Mouse (Mus musculus) liver, adult 2 months (tissue): ENCODE results near the gene Tnfrsf21. TPM values are rescaled to one million over a fixed set of nuclear protein-coding genes. Genes with fewer than 3 reads are reported as not detected.

Experiments
- DNase-seq: peaks from one replicate; pipeline ENCODE4 v3.0.0-alpha.2; 2011; ENCODE audit warnings: low read depth, low spot score; ENCODE audit errors: extremely low read depth
- H3K27ac ChIP-seq: fragments of 200-500 bp; replicated peaks from 2 replicates; pipeline ENCODE4 v1.5.1; 2012; ENCODE audit warnings: low read depth, mild to moderate bottlenecking, control low read depth, inconsistent platforms, low read length; ENCODE audit not compliant: insufficient read depth
- H3K27me3 ChIP-seq: fragments of 200-500 bp; 2 replicates; pipeline ENCODE4 v1.6.1; 2012; ENCODE audit warnings: mild to moderate bottlenecking, moderate library complexity, low read length, inconsistent platforms; ENCODE audit not compliant: control insufficient read depth, insufficient read depth
- H3K36me3 ChIP-seq: fragments of 200-500 bp; 2 replicates; pipeline ENCODE4 v1.6.1; 2012; ENCODE audit warnings: low read length, inconsistent platforms; ENCODE audit not compliant: control insufficient read depth, insufficient read depth
- H3K4me1 ChIP-seq: fragments of 200-500 bp; 2 replicates; pipeline ENCODE4 v1.6.1; 2011; ENCODE audit warnings: low read length; ENCODE audit not compliant: control insufficient read depth, insufficient read depth
- H3K4me3 ChIP-seq: fragments of 200-500 bp; 2 replicates; pipeline ENCODE4 v1.5.1; 2011; ENCODE audit warnings: low read depth, mild to moderate bottlenecking, control low read depth, low read length, moderate library complexity; ENCODE audit not compliant: insufficient read depth
- H3K79me2 ChIP-seq: fragments of 200-500 bp; 2 replicates; pipeline ENCODE4 v1.6.1; 2012; ENCODE audit warnings: inconsistent platforms, mild to moderate bottlenecking, low read length, moderate library complexity; ENCODE audit not compliant: control insufficient read depth, insufficient read depth
- H3K9ac ChIP-seq: fragments of 200-500 bp; 2 replicates; pipeline ENCODE4 v1.6.1; 2012; ENCODE audit warnings: low read depth, mild to moderate bottlenecking, control low read depth, inconsistent platforms, low read length
- CTCF ChIP-seq: fragments of 200-500 bp; IDR thresholded peaks from 2 replicates; pipeline ENCODE4 v1.5.1; 2011; ENCODE audit warnings: low read depth, low read length, control low read depth
- POLR2A ChIP-seq: fragments of 200-500 bp; IDR thresholded peaks from 2 replicates; pipeline ENCODE4 v1.6.1; 2011; ENCODE audit warnings: low read length, control low read depth; ENCODE audit not compliant: insufficient read depth; ENCODE audit errors: extremely low read depth
- WGBS: fragments of 180-500 bp; shearing (Covaris S2); methylation state at CpG from one replicate; pipeline ENCODE4 v1.1.7; 2018; 5-methylcytosine and 5-hydroxymethylcytosine counted together
- polyA plus RNA-seq: library from polyadenylated mRNA; depleted of rRNA; stranded (reverse); fragments of >200 nt; gene quantifications from 2 replicates; pipeline ENCODE4 v1.2.3, GENCODE M21; 2012
- total RNA-seq: library from RNA; depleted of rRNA; stranded (reverse); fragments of >200 nt; gene quantifications from 2 replicates; pipeline ENCODE4 v1.2.3, GENCODE M21; 2014

Tnfrsf21 gene
- total and polyA plus RNA-seq, 2 experiments = 3.8 to 4.1 TPM

DNA sequence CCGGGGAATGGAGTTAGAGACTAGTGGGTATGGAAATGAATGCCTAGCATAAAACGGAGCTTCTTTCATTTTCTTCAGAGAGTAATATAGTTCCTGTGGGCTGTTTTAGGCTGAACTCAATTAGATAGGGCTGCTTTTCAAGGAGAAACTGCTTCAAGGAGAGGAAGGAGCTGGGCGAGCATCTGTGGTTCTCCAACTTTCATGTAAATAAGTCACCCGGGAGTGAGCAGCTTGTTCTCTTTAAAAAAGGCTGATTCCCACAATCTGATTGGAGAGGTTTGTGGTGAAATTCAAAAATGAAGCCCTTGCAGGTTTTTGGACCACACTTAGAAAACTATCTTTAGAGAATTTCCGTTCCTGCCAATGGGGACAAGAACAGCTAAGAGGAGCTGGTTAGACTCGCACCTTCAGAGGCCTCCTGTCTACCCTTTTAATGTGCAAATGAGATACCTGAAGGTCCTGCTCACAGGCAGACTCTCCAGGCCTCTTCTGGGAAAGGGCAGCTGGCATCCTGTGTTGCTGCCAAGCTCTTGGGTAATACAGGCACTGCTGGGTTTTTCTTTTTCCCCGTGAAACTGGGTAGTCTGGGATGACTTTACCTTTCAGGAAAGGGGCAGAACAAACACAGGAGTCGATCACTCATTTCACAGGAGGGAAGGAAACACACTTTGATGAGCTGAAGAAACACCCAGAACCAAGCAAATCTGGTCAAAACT is 76.1 kb downstream of the Tnfrsf21 start:
- H3K27me3 ChIP-seq = no peaks in the 10 kb centered on the region
- TF ChIP-seq POLR2A (no peak), CTCF (no peak)
- H3K27ac ChIP-seq = no peak overlapping the region
- no peaks in the 10 kb centered on the region for H3K36me3 ChIP-seq
- no peaks in the 10 kb centered on the region for H3K4me1 ChIP-seq
- WGBS = 54% methylated on average over 8 of the region's 8 CpGs
- no peak for DNase-seq
- no peak overlapping the region for H3K9ac ChIP-seq
- no peak overlapping the region for H3K4me3 ChIP-seq
- no peaks in the 10 kb centered on the region for H3K79me2 ChIP-seq

DNA sequence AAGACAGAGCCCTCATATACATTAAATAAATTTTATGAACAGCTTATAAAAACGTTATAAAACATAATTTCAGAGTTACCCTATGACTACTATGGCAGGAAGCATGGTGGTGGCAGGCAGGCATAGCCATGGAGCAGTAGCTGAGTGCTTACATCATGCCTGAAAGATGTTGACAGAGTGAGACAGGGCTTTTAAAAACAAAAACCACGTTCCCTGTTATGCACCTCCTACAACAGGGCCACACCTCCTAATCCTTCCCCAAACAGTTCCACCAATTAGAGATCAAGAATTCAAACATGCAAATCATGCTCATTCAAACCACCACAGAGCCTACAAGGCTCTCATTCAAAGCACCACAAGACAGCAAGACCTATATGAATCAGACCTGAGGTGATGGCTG is 77.9 kb downstream of the Tnfrsf21 start:
- Histone ChIP-seq H3K9ac (no peak overlapping the region), H3K27ac (no peak overlapping the region), H3K4me1 (no peaks in the 10 kb centered on the region), H3K4me3 (no peak overlapping the region), H3K79me2 (no peaks in the 10 kb centered on the region), H3K36me3 (no peaks in the 10 kb centered on the region), H3K27me3 (no peaks in the 10 kb centered on the region)
- WGBS = 36% methylated on average over 2 of the region's 2 CpGs
- DNase-seq = no peak
- TF ChIP-seq POLR2A = no peak
- no peak for TF ChIP-seq CTCF

DNA sequence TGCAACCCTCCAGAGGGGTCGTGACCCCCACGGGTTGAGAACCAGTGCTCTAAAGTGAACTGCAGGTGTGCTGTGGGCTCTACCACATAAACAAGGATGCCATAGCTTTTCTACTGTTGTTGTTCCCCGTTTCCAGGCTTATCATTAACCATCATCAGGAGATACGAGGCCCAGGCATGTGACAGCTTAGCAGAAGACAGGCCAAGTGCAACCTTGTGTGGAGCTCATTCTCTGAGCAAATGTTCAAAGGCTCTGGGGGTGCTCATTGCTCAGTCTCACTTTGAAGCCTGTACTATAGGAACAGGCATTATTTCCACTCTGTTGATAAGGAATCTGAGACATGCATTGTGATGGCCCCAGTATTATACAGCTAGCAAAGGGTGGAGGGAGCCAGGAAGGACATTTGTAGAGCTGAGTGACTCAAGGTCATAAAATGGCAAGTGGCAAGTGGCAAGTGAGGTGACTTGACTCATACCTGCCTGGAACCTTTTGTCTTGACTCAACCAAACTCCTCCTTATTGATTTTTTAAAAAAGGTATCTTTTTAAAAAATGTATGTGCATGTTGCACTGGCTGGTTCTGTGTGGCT is 80.8 kb downstream of the Tnfrsf21 start:
- H3K4me1 ChIP-seq = no peaks in the 10 kb centered on the region
- H3K4me3 ChIP-seq = no peak overlapping the region
- no peak for DNase-seq
- WGBS = 48% methylated on average over 4 of the region's 4 CpGs
- H3K9ac ChIP-seq = no peak overlapping the region
- H3K36me3 ChIP-seq = no peaks in the 10 kb centered on the region
- no peaks in the 10 kb centered on the region for H3K79me2 ChIP-seq
- H3K27ac ChIP-seq = no peak overlapping the region
- TF ChIP-seq CTCF (no peak), POLR2A (no peak)
- H3K27me3 ChIP-seq = no peaks in the 10 kb centered on the region

DNA sequence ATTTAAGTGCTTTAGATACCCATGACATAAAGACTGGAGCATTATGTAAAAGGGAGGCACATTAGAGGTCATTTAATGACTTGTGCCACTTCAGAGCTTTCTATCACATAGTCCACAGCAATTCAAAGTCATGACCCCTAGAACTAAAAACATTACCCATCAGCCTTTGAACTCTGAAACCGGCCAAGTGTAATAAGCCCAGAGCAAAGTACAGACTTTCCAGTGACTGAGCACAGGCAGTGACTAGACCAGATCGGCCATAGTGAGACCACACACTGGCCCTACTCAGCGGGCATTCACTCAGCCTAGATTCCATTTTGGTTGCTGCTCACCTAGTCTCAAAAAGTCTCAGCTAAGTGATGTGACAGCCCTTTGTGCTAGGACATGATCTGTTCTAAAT is 89.8 kb downstream of the Tnfrsf21 start:
- no peaks in the 10 kb centered on the region for H3K36me3 ChIP-seq
- 28% methylated on average over 3 of the region's 3 CpGs for WGBS

DNA sequence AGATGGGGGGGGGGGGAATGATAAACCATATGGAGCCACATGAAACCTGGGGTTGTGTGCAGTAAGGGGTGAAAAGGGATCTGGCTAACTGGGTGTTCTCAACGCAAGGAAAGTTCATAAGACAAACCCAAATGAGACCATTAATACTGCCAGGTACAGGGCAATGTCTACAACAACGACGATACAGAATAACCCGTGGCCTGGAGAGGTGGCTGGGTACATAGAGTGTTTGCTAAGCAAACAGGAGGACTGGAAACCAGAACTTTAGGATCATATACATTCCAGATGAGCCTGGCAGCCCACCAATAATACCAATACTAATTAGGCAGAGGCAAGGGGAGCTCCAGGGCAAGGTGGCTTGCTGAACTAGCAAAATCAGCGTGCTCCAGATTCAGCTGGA is 91.0 kb downstream of the Tnfrsf21 start:
- TF ChIP-seq POLR2A (no peak), CTCF (no peak)
- H3K27ac ChIP-seq = no peak overlapping the region

More for the DNA sequence above, 89.8 kb downstream of the Tnfrsf21 start:
- Histone ChIP-seq H3K79me2 (no peaks in the 10 kb centered on the region), H3K27me3 (no peaks in the 10 kb centered on the region), H3K4me3 (no peak overlapping the region), H3K4me1 (peaks cover 6% of the 10 kb centered on the region), H3K27ac (no peak overlapping the region), H3K9ac (no peak overlapping the region)
- DNase-seq = peak; percentile 95
- TF ChIP-seq POLR2A (no peak), CTCF (no peak)

DNA sequence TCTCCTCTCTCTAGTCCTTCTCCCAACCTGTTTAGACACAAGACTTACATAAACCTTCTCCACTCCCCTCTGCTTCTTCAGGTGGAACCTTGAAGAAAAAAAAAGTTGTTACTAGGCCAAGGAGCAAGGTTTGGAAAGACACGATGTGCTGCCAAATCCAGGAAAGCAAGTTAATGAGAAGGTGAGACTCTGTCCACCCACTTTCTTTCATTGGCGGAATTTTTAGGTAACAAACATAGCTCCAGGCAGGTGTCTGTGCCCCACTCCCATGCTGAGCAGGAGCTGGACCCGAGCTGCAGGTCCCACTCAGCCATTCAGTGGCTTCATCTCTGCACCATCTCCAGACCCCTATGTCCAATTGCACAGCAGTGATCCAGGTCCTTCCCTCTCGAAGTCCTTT is 93.1 kb downstream of the Tnfrsf21 start:
- Histone ChIP-seq H3K27me3 (no peaks in the 10 kb centered on the region), H3K4me1 (peaks cover 15% of the 10 kb centered on the region), H3K4me3 (no peak overlapping the region), H3K36me3 (no peaks in the 10 kb centered on the region), H3K9ac (no peak overlapping the region), H3K79me2 (no peaks in the 10 kb centered on the region), H3K27ac (no peak overlapping the region)
- DNase-seq = no peak
- TF ChIP-seq POLR2A (no peak), CTCF (no peak)
- WGBS = 82% methylated on average over 4 of the region's 4 CpGs

More for the DNA sequence above, 91.0 kb downstream of the Tnfrsf21 start:
- WGBS = 47% methylated on average over 5 of the region's 5 CpGs
- DNase-seq = peak; percentile 61
- H3K4me1 ChIP-seq = peaks cover 6% of the 10 kb centered on the region
- no peaks in the 10 kb centered on the region for H3K27me3 ChIP-seq
- no peak overlapping the region for H3K9ac ChIP-seq
- no peaks in the 10 kb centered on the region for H3K36me3 ChIP-seq
- no peaks in the 10 kb centered on the region for H3K79me2 ChIP-seq
- no peak overlapping the region for H3K4me3 ChIP-seq
